Mouse (Mus musculus): ENCODE measurements around the gene Ppp1r12b. TPM values are rescaled to one million over a fixed set of nuclear protein-coding genes. Genes with fewer than 3 reads are reported as not detected.

The Ppp1r12b gene
- total and polyA plus RNA-seq, 3 experiments, result 0.64 to 1.8 (median 1.6) TPM

DNA sequence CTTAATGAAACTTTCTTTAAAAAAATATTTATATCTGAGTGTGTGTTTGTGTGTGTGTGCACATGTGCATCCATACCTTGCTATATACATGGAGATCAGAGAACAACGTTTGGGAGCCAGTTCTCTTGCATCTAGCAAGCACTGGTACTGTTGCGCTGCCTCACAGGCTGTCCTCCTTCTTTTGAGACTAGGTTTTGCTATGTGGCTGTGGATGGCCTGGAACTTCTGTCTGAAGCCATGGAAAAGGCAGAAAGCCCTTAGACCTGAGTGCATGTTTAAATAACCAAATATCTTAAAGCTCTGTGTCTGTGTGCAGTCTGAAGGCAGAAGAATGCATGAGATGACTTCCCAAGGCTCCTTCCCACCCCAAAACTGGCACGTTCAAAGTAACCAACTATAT is 182.9 kb downstream of the Ppp1r12b start:
- no peak for DNase-seq (ENCODE audit: extremely low read depth)
- dilution Hi-C loops (cut with MboI; ENCODE audit: extremely low pct_ligation_motif_present, extremely low pct_unique_long_range_greater_than_20kb, low sequenced_read_pairs), result no loop called here
- peaks cover 2 to 18% of the 10 kb centered on the region in 2 experiments; a peak in 3 of 4 replicates for H3K4me1 ChIP-seq (ENCODE audit: control insufficient read depth in 1 of 2, insufficient read depth in 2 of 2)
- H3K4me2 ChIP-seq (ENCODE audit: insufficient read depth, low read depth, poor library complexity, severe bottlenecking), result no peak overlapping the region
- in situ Hi-C loops (cut with MboI; ENCODE audit: low pct_ligation_motif_present, low pct_unique_long_range_greater_than_20kb, low sequenced_read_pairs), result no loop called here
- H3K27ac ChIP-seq (ENCODE audit: insufficient read depth, low read depth), result no peak overlapping the region
- H3K4me3 ChIP-seq (replicated peaks in 1 of 3; ENCODE audit: low read depth in 2 of 3, low read length in 2 of 3, poor library complexity in 1 of 3), result no peak overlapping the region
- no peaks in the 10 kb centered on the region for H3K9me3 ChIP-seq (replicated peaks; ENCODE audit: low read length)
- no peaks in the 10 kb centered on the region for H3K27me3 ChIP-seq (replicated peaks)
- H3K79me2 ChIP-seq (replicated peaks; ENCODE audit: control insufficient read depth, extremely low read depth, insufficient read depth, poor library complexity, severe bottlenecking), result no peaks in the 10 kb centered on the region
- H3K36me3 ChIP-seq (replicated peaks in 1 of 2; ENCODE audit: control insufficient read depth in 1 of 2, insufficient read depth in 1 of 2, low read length in 1 of 2), result no peaks in the 10 kb centered on the region
- TF ChIP-seq ELF1 (IDR thresholded peaks at IDR 0.05; ENCODE audit: low read depth, low read length) (no peak), ZNF384 (IDR thresholded peaks at IDR 0.05; ENCODE audit: low read depth, low read length) (no peak), KAT2A (IDR thresholded peaks at IDR 0.05; ENCODE audit: insufficient replicate concordance, low read length) (no peak), IRF4 (IDR thresholded peaks at IDR 0.05; ENCODE audit: low read depth, low read length) (no peak), POLR2AphosphoS2 (IDR thresholded peaks at IDR 0.05; ENCODE audit: low read depth, low read length) (no peak), USF1 (IDR thresholded peaks at IDR 0.05; ENCODE audit: low read depth, low read length) (no peak), CTCF (conservative IDR thresholded peaks at IDR 0.05 in 1 of 2, IDR thresholded peaks at IDR 0.05 in 1 of 2; ENCODE audit: low read depth in 2 of 2, low read length in 2 of 2) (no peak)
- H3K9ac ChIP-seq (ENCODE audit: insufficient read depth, low read depth), result no peak overlapping the region

- H3K9ac ChIP-seq (ENCODE audit: insufficient read depth, low read depth), result no peak overlapping the region
- no peaks in the 10 kb centered on the region for H3K27me3 ChIP-seq (replicated peaks)
- TF ChIP-seq MEF2A (IDR thresholded peaks at IDR 0.05; ENCODE audit: borderline replicate concordance, low read depth, low read length) (no peak), USF2 (conservative IDR thresholded peaks at IDR 0.05; ENCODE audit: low read depth, low read length) (no peak), IRF4 (IDR thresholded peaks at IDR 0.05; ENCODE audit: low read depth, low read length) (no peak), GABPA (IDR thresholded peaks at IDR 0.05; ENCODE audit: insufficient replicate concordance, low read depth, low read length) (no peak), E2F4 (IDR thresholded peaks at IDR 0.05; ENCODE audit: insufficient replicate concordance, low read depth, low read length) (no peak), POLR2A (IDR thresholded peaks at IDR 0.05; ENCODE audit: low read depth, low read length) (no peak), HCFC1 (IDR thresholded peaks at IDR 0.05; ENCODE audit: low read depth, low read length) (no peak), PAX5 (IDR thresholded peaks at IDR 0.05; ENCODE audit: low read length) (no peak), ELF1 (IDR thresholded peaks at IDR 0.05; ENCODE audit: low read depth, low read length) (no peak), KAT2A (IDR thresholded peaks at IDR 0.05; ENCODE audit: insufficient replicate concordance, low read length) (no peak), ZKSCAN1 (IDR thresholded peaks at IDR 0.05; ENCODE audit: borderline replicate concordance, low read depth, low read length) (no peak), RAD21 (IDR thresholded peaks at IDR 0.05; ENCODE audit: low read depth, low read length) (no peak), NRF1 (IDR thresholded peaks at IDR 0.05; ENCODE audit: low read depth, low read length) (no peak), CTCF (conservative IDR thresholded peaks at IDR 0.05 in 1 of 2, IDR thresholded peaks at IDR 0.05 in 1 of 2; ENCODE audit: low read depth in 2 of 2, low read length in 2 of 2) (no peak)
- no peak overlapping the region for H3K4me2 ChIP-seq (ENCODE audit: insufficient read depth, low read depth, poor library complexity, severe bottlenecking)
- H3K79me2 ChIP-seq (replicated peaks; ENCODE audit: control insufficient read depth, extremely low read depth, insufficient read depth, poor library complexity, severe bottlenecking), result no peaks in the 10 kb centered on the region
- dilution Hi-C loops (cut with MboI; ENCODE audit: extremely low pct_ligation_motif_present, extremely low pct_unique_long_range_greater_than_20kb, low sequenced_read_pairs), result no loop called here
- no peak overlapping the region for H3K27ac ChIP-seq (ENCODE audit: insufficient read depth, low read depth)
- H3K4me1 ChIP-seq (ENCODE audit: control insufficient read depth in 1 of 2, insufficient read depth in 2 of 2), result peaks cover 2 to 17% of the 10 kb centered on the region in 2 experiments; a peak in 3 of 4 replicates
- in situ Hi-C loops (cut with MboI; ENCODE audit: low pct_ligation_motif_present, low pct_unique_long_range_greater_than_20kb, low sequenced_read_pairs), result no loop called here
- peaks cover 0 to 2% of the 10 kb centered on the region in 2 experiments for H3K36me3 ChIP-seq (replicated peaks in 1 of 2; ENCODE audit: control insufficient read depth in 1 of 2, insufficient read depth in 1 of 2, low read length in 1 of 2)
- H3K9me3 ChIP-seq (replicated peaks; ENCODE audit: low read length), result no peaks in the 10 kb centered on the region
- DNase-seq (ENCODE audit: extremely low read depth), result no peak
- no peak overlapping the region for H3K4me3 ChIP-seq (replicated peaks in 1 of 3; ENCODE audit: low read depth in 2 of 3, low read length in 2 of 3, poor library complexity in 1 of 3)
Observed at GRCm38 (mm10) chr1:134771999-134772398, 183.7 kb downstream of the Ppp1r12b start.

Measured in CH12.LX (cell line).